Mouse (Mus musculus): ENCODE measurements around the gene Serpine2. TPM values are rescaled to one million over a fixed set of nuclear protein-coding genes. Genes with fewer than 3 reads are reported as not detected.

The Serpine2 gene
- 100 to 1,000 TPM; 171 to 185 TPM for total RNA-seq (2021)
- long read RNA-seq, transcript Serpine2-201 (9 exons, 2,210 nt): major isoform, 477 of 510 reads
- long read RNA-seq, partial matches to known transcripts: 14 of 510 reads
- long read RNA-seq, other reads (novel, unspliced or antisense): 15 of 510 reads

GRCm38 (mm10) chr1:79861130-79861942, at the start of gene Serpine2:
Gene Serpine2, minus strand, starts transcription at chr1:79861180.
- peak; percentile 52 to 68 for DNase-seq (ENCODE audit: low spot score in 2 of 2)

DNA sequence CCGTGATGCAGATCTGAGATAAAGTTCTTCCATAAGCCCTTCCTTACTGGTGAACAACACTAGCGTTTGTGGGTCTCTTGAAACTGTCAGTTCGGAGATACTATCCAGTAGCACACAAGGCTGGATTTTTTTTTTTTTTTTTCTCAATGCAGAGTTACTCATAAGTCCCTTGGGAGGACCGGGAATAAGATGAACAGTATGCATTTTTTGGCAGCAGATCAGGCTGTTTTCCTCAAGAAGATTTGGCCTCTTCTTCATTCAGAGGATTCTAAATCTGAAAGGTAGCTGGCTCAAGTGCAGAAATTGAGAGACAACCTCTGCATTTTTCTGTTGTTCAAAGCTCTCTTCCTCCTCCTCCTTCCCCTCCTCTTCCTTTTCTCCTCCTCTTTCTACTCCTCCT, 46.8 kb upstream of the Serpine2 start:
- no peak for DNase-seq (ENCODE audit: low spot score in 2 of 2)

- no peak for DNase-seq (ENCODE audit: low spot score in 2 of 2)
Observed at GRCm38 (mm10) chr1:79905241-79905640, 44.3 kb upstream of the Serpine2 start.

- DNase-seq (ENCODE audit: low spot score in 2 of 2): no peak
Observed at GRCm38 (mm10) chr1:79902901-79903300, 41.9 kb upstream of the Serpine2 start.

GRCm38 (mm10) chr1:79882648-79883047, 21.7 kb upstream of the Serpine2 start:
- DNase-seq (ENCODE audit: low spot score in 2 of 2): no peak

- no peak for DNase-seq (ENCODE audit: low spot score in 2 of 2)
Observed at GRCm38 (mm10) chr1:79874741-79875140, 13.8 kb upstream of the Serpine2 start.

GRCm38 (mm10) chr1:79860411-79861039, 455 bp downstream of the Serpine2 start:
- peak in 1 of 2 experiments; percentile 25 for DNase-seq (ENCODE audit: low spot score in 2 of 2)

- no peak for DNase-seq (ENCODE audit: low spot score in 2 of 2)
Observed at GRCm38 (mm10) chr1:79859975-79860374, 1.0 kb downstream of the Serpine2 start.

GRCm38 (mm10) chr1:79859026-79859425, 2.0 kb downstream of the Serpine2 start:
- DNase-seq (ENCODE audit: low spot score in 2 of 2): no peak

DNA sequence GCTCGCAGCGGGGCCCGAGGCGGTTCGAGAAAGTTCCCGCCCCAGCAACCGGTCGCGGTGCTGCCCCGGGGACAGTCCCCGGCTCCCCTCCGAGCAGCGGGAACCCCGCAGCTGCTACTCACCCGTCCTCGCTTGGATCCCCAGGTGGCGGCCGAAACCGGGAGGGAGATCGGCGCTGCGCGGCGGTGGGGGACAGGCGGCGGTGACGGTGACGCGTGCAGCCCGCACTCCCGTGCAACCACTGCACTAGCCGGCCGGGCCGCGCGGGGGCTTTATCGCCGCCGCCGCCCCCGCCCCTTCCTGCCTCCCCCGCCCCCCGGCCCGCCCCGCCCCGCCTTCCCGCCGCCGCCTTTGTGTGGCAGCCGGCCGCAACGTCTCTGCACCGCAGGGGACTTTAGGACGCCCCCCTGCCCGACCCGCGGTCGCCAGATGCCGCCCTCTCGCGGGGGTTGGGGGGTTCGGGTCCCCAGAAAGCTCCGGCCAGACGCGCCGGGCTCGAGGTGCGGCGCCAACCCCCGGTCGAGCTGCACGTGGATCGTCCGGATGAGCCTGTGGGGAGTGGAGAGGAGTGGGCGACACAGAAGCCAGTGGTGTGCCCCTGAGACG, 2.5 kb downstream of the Serpine2 start:
- DNase-seq (ENCODE audit: low spot score in 2 of 2): peak; percentile 48 to 54

- DNase-seq (ENCODE audit: low spot score in 2 of 2): peak in 1 of 2 experiments; percentile 6
Observed at GRCm38 (mm10) chr1:79857681-79858388, 3.1 kb downstream of the Serpine2 start.

GRCm38 (mm10) chr1:79856756-79857155, 4.2 kb downstream of the Serpine2 start:
- no peak for DNase-seq (ENCODE audit: low spot score in 2 of 2)

DNA sequence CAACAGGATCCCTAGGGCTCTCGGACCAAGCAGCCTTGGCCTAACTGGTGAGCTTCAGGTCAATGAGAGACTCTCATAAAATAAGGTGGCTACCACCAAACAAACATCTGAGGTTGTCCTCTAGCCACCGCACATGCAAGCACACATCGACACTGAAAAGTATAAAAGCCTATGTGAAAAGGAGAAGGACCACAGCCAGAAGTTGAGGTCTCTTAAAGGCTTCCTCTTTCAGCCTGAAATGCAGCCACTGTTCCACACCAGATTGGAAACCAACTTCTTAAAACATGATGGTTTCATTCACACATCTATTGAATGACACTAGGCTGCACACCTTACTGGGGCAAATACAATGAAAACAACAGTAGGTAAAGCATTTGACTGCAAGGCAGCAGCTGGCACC, 7.5 kb downstream of the Serpine2 start:
- no peak for DNase-seq (ENCODE audit: low spot score in 2 of 2)

GRCm38 (mm10) chr1:79850341-79850740, 10.6 kb downstream of the Serpine2 start:
- no peak for DNase-seq (ENCODE audit: low spot score in 2 of 2)

- no peak for DNase-seq (ENCODE audit: low spot score in 2 of 2)
Observed at GRCm38 (mm10) chr1:79848663-79849062, 12.3 kb downstream of the Serpine2 start.

GRCm38 (mm10) chr1:79846891-79847290, 14.1 kb downstream of the Serpine2 start:
- no peak for DNase-seq (ENCODE audit: low spot score in 2 of 2)

DNA sequence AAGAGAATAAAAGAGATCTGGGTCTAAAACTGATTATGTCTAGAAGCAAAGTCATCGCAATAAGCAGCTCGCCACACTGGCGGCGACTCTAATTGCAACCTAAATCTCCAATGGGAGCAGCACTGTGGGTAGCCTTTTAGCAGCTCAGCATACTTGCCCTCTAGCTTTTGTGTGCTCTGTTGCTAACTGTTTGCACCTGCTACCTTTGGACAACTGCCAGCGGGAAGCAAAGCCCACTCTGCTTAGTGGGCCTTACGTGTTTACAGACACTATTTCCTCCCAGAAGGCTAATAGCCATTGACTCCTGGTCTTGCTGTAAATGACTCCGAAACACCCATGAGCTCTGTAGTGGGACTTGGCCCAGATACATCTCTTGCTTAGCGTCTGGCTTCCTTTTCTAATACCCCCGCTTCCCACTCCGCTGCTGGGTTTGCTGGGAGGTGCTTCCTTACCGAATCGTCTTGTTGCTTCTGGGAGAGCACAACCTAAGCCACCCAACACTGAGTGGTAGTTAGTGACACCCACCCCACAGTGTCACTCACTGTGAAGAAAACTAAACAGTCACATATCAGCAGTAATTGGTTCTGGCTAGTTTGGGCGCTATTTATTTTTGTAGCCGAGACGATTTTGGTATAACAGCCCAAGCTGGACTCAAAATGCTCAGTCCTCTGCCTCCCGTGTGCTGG, 28.1 kb downstream of the Serpine2 start:
- peak; percentile 37 to 46 for DNase-seq (ENCODE audit: low spot score in 2 of 2)

DNA sequence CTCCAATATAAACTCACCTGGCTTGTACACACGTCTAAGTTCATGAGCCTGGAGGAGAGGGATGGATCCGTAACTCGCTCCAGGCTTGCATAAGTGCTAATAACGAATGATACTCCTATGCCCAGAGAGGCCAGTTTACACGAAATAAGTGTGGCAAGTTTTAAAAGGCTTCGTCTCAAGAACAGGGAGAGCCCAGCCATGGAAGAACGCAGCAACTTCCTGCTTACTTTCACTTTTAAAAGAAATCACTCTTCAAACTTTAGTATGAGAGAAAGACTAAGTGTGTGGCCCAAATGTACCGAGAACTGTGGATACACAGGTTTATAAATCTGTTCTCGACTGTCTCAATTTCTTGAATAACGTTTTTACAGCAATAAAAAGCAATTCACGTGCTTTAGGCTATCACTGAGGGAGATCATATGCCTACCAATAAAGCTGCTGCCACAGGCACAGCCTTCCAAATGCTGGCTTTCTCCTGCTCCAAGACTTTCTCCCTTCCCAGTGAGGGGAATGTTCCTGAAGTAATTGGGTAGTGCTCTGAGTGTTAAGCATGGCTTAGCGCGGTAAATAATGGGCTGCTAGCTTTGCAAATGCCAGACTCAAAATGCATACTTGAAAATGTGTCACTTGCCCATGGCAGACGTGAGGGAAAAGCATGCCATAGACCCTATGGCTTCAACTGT, 36.9 kb downstream of the Serpine2 start:
- no peak for DNase-seq (ENCODE audit: low spot score in 2 of 2)

DNA sequence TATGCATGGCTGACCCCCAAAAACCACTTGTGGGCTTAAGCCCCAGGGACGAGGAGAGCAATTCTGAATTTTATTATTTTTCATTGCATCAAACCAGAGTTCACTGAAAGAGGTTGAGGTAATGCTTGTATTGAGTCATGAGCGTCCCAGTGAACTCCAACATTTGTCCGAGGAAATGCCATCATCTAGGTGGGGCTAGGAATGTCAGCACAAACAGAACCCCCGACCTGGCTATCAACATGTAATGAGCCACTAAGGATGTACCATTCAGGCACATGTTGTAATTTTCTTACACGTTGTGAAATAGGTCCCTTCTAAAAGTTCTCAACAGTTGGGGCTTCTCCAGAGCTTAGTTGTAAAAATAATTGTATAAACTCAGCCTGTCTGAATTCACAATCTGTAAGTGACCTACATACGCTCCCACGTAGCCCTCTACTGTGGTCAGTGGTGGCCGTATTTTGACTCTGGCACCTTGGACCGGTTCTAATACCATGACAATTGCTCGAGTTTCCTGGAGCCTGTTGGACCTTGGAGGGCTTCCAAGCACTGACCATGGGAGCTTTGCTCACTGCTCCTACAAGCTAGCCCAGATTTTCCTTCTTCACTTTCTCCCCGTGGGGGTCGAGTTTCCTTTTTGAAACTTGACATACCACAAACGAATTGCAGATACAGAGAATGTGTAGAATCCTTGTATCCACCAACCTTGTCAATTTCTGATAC, 38.0 kb downstream of the Serpine2 start:
- peak; percentile 51 to 57 for DNase-seq (ENCODE audit: low spot score in 2 of 2)
